Mouse (Mus musculus) thymus, adult 2 months (tissue): ENCODE data around the gene Ncan.

Experiments used
- CTCF ChIP-seq: fragments of 200-500 bp; IDR thresholded peaks from 2 replicates; pipeline ENCODE4 v1.5.1; 2012; ENCODE audit warnings: mild to moderate bottlenecking, control low read depth, low read length, moderate library complexity, borderline replicate concordance; ENCODE audit not compliant: control insufficient read depth, poor library complexity, insufficient read depth; ENCODE audit errors: extremely low read depth
- POLR2A ChIP-seq: fragments of 200-500 bp; IDR thresholded peaks from 2 replicates; pipeline ENCODE4 v1.6.1; 2012; ENCODE audit warnings: mild to moderate bottlenecking, low read length, control low read depth, moderate library complexity; ENCODE audit not compliant: control insufficient read depth, poor library complexity, insufficient read depth; ENCODE audit errors: extremely low read depth

GRCm38 (mm10) chr8:70081976-70082375, 38.7 kb downstream of the Ncan start:
- TF ChIP-seq POLR2A (no peak), CTCF (no peak)
